Mouse (Mus musculus): Measurements from ENCODE around the gene Bicral.

Bicral gene

GRCm38 (mm10) chr17:46840304-46841010 is 17.8 kb downstream of the Bicral start:
- no peak for DNase-seq

GRCm38 (mm10) chr17:46838396-46838920 is 19.8 kb downstream of the Bicral start:
- no peak for DNase-seq

- no peak for DNase-seq
These were observed 20.4 kb downstream of the Bicral start for GRCm38 (mm10) chr17:46837897-46838296.

GRCm38 (mm10) chr17:46835093-46835715 is 23.1 kb downstream of the Bicral start:
- DNase-seq, result no peak

- DNase-seq, result no peak
These were observed 25.3 kb downstream of the Bicral start for GRCm38 (mm10) chr17:46832981-46833305.

GRCm38 (mm10) chr17:46832101-46832980 is 25.9 kb downstream of the Bicral start:
- no peak for DNase-seq

GRCm38 (mm10) chr17:46829856-46830535 is 28.3 kb downstream of the Bicral start:
- DNase-seq, result no peak

GRCm38 (mm10) chr17:46828935-46829334 is 29.3 kb downstream of the Bicral start:
- no peak for DNase-seq

- DNase-seq, result no peak
These were observed 35.2 kb downstream of the Bicral start for GRCm38 (mm10) chr17:46823091-46823490.

GRCm38 (mm10) chr17:46820628-46821027 is 37.7 kb downstream of the Bicral start:
- DNase-seq, result no peak

GRCm38 (mm10) chr17:46817734-46818158 is 40.5 kb downstream of the Bicral start:
- DNase-seq, result no peak

- DNase-seq, result no peak
These were observed 42.0 kb downstream of the Bicral start for GRCm38 (mm10) chr17:46816306-46816705.

GRCm38 (mm10) chr17:46814497-46814896 is 43.8 kb downstream of the Bicral start:
- no peak for DNase-seq

- DNase-seq, result no peak
These were observed 44.6 kb downstream of the Bicral start for GRCm38 (mm10) chr17:46813637-46814036.

- no peak for DNase-seq
These were observed 45.8 kb downstream of the Bicral start for GRCm38 (mm10) chr17:46812442-46812841.

- DNase-seq, result no peak
These were observed 47.6 kb downstream of the Bicral start for GRCm38 (mm10) chr17:46810672-46811071.

GRCm38 (mm10) chr17:46809131-46809830 is 49.0 kb downstream of the Bicral start:
- DNase-seq, result no peak

GRCm38 (mm10) chr17:46808376-46808775 is 49.9 kb downstream of the Bicral start:
- no peak for DNase-seq

- no peak for DNase-seq
These were observed 56.5 kb downstream of the Bicral start for GRCm38 (mm10) chr17:46801761-46802160.

GRCm38 (mm10) chr17:46799680-46800079 is 58.6 kb downstream of the Bicral start:
- DNase-seq, result no peak

- peak; percentile 19 for DNase-seq
These were observed 60.9 kb downstream of the Bicral start for GRCm38 (mm10) chr17:46797386-46797785.

- DNase-seq, result no peak
These were observed 61.5 kb downstream of the Bicral start for GRCm38 (mm10) chr17:46796743-46797142.

Data from embryo, embryonic 11 days (tissue).